Mouse (Mus musculus): ENCODE measurements around the gene Ak5.
"Not testable (repeated sequence)": the region's sequence is repeated elsewhere in the genome, so short reads cannot be mapped to it uniquely, and the experiment has no call there.

Ak5 gene

GRCm38 (mm10) chr3:152625061-152625820 is 42.9 kb downstream of the Ak5 start:
- DNase-seq (ENCODE audit: low spot score in 2 of 2): no peak

DNA sequence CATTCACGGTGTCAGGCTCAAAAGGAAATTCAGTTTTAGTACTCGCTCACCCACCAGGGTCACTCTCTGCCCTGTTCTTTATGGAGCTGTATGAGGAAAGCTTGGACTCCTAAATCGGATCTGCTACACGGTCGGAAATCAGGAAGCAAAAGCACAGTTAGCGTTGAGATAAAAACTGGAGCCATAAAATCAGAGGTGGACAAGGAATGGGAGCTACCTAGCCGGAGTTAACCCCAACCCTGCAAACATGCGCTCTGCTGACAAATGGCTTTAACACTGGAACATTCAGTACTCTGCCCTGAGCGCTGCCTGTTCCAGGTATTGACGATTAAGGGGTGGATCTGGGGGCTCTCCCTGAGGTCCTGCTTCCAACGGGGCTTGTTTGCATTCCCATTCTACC is 47.6 kb downstream of the Ak5 start:
- DNase-seq (ENCODE audit: low spot score in 2 of 2): no peak

DNA sequence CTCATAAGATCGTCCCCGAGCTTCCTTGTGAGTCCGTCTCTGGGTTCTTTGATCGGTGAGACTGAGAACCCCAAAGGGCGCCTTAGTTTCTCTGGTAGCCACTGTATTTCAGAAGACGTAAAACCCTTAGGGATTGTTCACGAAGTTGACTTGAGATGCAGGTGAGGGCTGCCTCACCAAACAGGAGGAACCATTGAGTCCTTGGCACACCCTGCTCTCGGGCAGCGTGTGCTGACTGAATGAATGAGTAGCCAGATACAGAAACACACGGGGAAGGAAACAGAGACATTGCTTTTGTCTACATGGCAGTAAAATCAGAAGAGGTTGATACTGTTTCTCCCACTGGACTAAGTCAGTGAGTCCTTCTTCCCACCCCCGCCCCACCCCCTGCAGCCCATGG is 48.1 kb downstream of the Ak5 start:
- no peak for DNase-seq (ENCODE audit: low spot score in 2 of 2)

- DNase-seq (ENCODE audit: low spot score in 2 of 2): no peak
Measured at GRCm38 (mm10) chr3:152609076-152609475, 59.1 kb downstream of the Ak5 start.

DNA sequence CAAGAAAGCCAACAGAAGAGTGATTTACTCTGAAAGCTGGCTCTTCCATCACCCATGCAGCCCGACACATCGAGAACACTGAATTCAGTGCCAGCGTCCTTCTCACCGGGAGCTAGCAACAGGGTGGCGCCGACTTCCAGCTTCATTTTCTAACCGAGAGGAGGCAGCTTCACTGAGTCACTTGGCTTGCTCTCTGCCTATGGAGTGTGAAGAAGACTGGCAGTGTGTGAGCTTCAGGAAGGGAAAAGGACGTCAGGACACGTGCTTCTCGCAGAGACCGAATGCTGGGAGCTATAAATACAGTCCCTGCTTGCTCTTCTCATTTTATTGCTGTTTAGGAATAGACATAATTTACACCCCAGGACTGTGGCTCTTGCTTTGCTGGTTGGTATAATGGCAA is 62.3 kb downstream of the Ak5 start:
- peak; percentile 73 to 87 for DNase-seq (ENCODE audit: low spot score in 2 of 2)

GRCm38 (mm10) chr3:152599679-152600078 is 68.5 kb downstream of the Ak5 start:
- no peak for DNase-seq (ENCODE audit: low spot score in 2 of 2)

DNA sequence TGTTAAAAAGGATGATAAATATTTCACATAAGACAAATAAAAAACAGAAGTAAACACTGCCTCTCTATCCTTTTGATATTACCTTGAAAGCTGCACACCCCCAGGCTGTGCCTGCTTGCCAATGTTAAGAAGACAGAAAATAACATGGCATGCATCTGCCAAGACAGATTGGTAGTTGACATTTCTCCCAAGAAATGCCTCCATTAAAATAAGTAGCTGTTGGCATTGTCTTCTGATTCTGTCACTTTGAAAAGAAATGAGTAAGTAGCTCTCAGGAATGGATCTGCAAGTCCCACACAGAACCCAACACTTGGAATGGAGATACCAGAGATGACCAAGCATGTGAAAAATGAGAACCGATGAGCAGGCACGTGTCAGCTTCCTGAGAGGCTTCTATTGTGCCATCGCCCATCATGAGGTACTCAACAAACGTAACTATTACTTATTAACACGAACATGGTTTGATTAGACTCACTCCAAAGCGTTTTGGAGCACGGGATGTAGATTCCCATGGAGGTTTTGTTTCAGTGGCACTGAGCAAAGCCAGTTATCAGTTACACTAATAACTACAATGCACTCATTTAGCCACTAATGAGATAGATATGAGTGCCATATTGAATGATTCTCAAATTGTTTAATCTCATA is 71.6 kb downstream of the Ak5 start:
- no peak for DNase-seq (ENCODE audit: low spot score in 2 of 2)

DNA sequence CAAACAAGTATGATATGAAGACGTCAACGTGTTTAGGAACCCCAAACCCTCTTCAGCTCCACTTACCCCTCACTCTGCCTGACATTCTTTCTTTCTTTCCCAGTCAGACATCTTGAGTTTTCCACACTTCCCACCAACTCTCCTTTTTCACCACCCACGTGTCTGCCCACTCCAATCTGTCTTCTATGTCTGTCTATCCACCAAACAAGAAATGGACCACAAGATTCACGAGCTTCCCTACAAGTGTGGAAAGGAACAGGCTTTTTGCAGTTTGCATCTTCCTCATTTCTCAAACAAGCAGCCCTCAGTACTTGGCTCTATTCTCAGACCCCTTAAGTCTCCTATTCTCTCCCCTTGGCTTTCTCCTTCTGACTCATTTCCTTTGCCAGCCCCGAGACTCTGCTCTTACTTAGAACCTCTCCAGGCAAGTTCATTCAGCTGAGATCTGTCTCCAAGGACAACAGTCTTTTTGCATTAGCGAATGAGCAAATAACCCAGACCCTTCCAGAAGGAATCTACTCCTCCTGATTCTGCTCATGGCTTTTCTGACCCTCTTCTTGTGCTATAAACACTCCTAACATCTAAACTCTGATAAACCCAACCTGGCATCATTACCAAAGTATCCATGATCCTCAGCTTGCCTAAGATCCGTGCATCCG is 75.3 kb downstream of the Ak5 start:
- peak in 1 of 2 experiments; percentile 52 for DNase-seq (ENCODE audit: low spot score in 2 of 2)

GRCm38 (mm10) chr3:152590491-152590890 is 77.7 kb downstream of the Ak5 start:
- DNase-seq (ENCODE audit: low spot score in 2 of 2): no peak

DNA sequence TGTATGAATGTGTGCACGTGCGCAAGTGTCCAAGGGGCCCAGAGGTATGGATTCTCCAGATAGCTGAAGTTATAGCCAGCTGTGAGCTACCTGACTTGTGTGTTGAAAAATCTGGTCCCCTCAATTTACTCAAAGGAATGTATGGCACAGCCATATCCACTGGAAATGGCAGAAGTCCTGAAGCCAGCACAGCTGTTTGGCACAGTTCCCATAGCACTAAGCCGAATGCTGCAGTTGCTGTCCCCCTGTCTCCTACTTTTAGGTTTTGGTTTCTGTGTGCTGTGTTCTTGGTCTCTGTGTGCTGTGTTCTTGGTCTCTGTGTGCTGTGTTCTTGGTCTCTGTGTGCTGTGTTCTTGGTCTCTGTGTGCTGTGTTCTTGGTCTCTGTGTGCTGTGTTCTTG is 79.1 kb downstream of the Ak5 start:
- peak in 1 of 2 experiments; percentile 10 for DNase-seq (ENCODE audit: low spot score in 2 of 2)

GRCm38 (mm10) chr3:152587007-152587406 is 81.2 kb downstream of the Ak5 start:
- no peak for DNase-seq (ENCODE audit: low spot score in 2 of 2)

- no peak for DNase-seq (ENCODE audit: low spot score in 2 of 2)
Measured at GRCm38 (mm10) chr3:152586191-152586590, 82.0 kb downstream of the Ak5 start.

GRCm38 (mm10) chr3:152585581-152585980 is 82.6 kb downstream of the Ak5 start:
- DNase-seq (ENCODE audit: low spot score in 2 of 2): no peak

DNA sequence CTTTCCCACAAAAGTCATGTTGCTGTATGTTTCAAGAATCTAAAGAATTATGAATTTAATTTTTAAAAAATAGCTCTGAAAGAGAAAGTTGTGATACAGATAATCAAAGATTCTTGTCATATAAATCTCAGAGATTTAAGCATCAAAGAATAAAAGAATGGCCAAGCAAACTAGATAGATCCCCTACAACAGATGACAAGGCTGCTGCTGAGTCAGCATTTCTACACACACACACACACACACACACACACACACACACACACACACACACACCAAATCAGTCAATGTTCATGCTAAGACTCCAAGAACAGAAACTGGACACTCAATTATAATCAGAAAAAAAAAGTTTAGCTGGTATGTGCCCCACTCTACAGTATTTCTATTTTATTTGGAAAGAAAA is 85.1 kb downstream of the Ak5 start:
- no peak for DNase-seq (ENCODE audit: low spot score in 2 of 2)

GRCm38 (mm10) chr3:152581853-152582252 is 86.3 kb downstream of the Ak5 start:
- DNase-seq (ENCODE audit: low spot score in 2 of 2): not testable (repeated sequence)

GRCm38 (mm10) chr3:152579984-152580591 is 88.1 kb downstream of the Ak5 start:
- no peak for DNase-seq (ENCODE audit: low spot score in 2 of 2)

- peak; percentile 53 to 57 for DNase-seq (ENCODE audit: low spot score in 2 of 2)
Measured at GRCm38 (mm10) chr3:152578282-152579228, 89.6 kb downstream of the Ak5 start.

DNA sequence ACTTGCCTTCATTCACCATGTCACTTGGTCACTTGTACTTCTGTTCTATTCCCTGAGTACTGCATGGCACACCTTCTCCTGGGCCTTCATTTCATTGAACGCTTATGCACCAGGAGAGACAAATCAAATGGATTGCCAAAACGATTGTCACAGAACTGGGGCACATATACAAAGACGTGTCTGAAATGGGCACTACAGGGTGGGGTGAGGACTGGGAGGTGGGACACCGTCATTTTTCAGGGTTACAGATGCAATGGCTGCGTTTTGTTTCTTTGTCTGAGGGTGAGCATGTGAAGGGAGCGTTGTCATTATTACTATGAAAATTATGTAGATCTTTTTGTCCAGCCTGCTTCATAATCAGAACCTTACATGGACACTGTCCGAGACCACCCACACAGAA is 90.4 kb downstream of the Ak5 start:
- DNase-seq (ENCODE audit: low spot score in 2 of 2): no peak

DNA sequence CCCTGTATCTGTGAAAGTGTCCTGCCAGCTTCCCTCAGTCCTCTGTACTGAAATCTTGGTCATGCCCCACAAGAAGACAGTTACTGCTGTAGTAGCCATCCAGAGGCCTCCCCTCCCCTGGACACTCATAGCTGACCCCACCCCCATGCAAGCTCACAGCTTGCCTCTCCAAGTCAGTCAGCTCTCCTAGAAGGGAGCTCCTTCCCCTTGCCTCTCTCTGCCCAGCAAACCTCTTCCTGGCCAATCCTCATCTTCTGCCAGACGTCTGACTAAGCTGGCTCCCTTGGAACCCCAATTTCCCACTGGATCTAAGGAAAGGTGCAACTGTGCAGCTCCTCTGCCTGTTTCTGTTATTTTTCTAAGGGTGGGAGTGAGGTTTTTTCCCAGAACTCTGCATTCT is 90.9 kb downstream of the Ak5 start:
- no peak for DNase-seq (ENCODE audit: low spot score in 2 of 2)

DNA sequence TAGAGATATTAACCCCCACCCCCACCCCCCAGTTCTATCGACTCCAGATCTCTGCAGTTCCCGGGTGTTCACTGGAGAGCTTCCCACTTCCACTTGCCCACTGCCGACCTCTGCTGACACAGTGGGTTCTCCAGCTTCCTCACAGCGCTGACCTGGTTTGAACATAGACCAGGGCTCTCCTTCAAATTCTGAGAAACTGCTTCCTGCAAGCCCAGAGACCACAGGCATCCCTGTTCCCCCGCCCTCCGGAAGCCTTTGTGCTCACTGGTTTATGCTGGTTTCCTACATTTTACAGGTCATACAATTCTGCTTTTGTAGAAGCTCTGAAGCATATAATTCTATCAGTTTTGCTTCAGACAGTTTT is 98.9 kb downstream of the Ak5 start:
- peak in 1 of 2 experiments; percentile 20 for DNase-seq (ENCODE audit: low spot score in 2 of 2)

DNA sequence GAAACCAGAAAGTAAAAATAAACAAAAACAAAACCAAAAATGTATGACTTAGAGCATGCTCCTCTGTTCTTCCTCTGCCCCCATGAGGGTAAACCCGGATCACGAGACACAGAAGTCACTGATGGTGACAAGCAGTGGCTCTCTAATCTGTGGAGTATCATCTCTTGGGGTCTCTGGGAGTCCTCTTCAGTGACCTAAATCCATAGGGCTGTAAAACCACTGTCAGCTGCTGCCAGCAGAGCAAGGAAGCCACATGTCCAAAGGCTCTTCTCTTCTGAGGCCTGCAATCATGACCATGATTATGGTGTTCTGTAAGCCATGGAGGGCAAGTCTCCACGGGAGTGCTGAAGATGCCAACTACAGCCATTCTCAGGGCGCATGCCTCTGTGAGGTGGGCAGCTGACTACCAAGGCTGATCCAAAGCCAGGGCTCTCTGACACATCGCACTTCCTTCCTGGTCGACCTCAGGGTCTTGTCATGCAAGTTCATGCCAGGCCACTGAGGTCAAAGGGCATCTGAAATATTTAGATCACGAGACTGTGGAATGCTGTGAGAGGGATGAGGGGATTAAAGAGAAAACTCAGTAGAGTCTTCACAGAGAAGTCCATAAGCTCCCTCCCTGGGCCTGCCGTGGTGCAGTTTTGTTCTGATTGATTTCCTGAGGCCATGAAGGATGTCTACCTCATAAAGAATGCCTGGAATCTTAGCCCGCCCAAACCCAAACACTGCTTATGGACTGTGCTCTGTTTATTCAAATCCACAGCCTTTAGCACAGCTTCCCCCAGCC is 99.5 kb downstream of the Ak5 start:
- peak in 1 of 2 experiments; percentile 19 for DNase-seq (ENCODE audit: low spot score in 2 of 2)
